Mouse (Mus musculus) kidney, adult 2 months (tissue): ENCODE measurements around the gene Acot7.

Source experiments
- CTCF ChIP-seq: fragments of 200-500 bp; conservative IDR thresholded peaks from 2 replicates; pipeline ENCODE4 v1.5.1; 2011; ENCODE audit warnings: low read depth, mild to moderate bottlenecking, control low read depth, low read length, moderate library complexity, mixed read lengths; ENCODE audit not compliant: insufficient read depth, insufficient read length
- POLR2A ChIP-seq: fragments of 200-500 bp; IDR thresholded peaks from one replicate; pipeline ENCODE4 v1.6.1; 2011; ENCODE audit warnings: low read depth, low read length, control low read depth

DNA sequence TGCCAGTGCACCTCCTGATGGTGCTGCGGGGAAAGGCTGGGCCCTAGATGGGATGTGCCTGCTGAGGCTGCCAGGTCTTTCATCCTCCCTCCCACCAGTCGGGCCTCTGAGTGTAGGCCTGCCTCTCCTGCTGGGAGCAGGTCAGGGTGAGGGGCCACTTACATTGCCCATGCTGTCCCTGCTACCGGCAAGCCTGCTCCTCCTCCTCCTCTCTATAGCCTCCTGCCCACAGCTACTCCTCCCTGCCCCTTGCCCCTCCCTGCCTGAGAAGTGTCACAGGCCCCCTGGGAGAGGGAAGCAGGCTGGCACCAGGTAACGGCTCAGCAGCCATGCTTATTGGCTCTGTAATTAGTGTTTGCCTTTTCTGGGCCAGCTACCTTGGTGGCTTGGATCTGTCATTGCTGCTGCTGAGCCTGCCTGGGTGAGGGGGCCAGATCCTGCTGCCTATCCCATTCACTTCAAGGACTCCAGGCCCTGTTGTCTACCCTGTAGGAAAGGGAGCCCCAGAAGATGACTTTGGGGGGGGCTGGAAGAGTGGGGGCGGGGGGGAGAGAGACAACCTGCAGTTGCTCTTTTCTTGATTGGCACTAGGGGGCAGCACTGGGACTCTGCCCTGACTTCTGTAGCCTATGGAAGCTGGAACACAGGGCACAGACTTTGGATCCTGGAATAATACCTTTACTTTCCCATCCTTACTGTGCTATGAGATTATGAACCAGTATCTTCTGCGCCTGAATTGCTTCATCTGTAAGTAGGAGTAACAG, 41.6 kb upstream of the Acot7 start:
- TF ChIP-seq CTCF (peak; percentile 62), POLR2A (no peak)
